Mouse (Mus musculus) left cerebral cortex, postnatal 10 days (tissue): ENCODE data around the gene Atp6v1c2. TPM values are rescaled to one million over a fixed set of nuclear protein-coding genes. Genes with fewer than 3 reads are reported as not detected.

Experiments used
- DNase-seq, 2 experiments: peaks; one replicate each; pipeline ENCODE4 v3.0.0; 2021 to 2022; ENCODE audit warnings: low spot score in 2 of 2, mixed read lengths in 1 of 2; ENCODE audit errors: extremely low spot score in 1 of 2
- intact Hi-C: fragments of 180-260 bp; cut with DNase I; formaldehyde crosslinking; loops from one replicate; pipeline ENCODE4 v1.15.1; 2025
- total RNA-seq, 2 experiments: library from RNA; stranded (reverse); gene quantifications; 2 replicates each; pipeline ENCODE4 v1.2.3; 2021

Gene Atp6v1c2
- total RNA-seq, result 1 to 10 TPM; 6.6 to 8.1 TPM

DNA sequence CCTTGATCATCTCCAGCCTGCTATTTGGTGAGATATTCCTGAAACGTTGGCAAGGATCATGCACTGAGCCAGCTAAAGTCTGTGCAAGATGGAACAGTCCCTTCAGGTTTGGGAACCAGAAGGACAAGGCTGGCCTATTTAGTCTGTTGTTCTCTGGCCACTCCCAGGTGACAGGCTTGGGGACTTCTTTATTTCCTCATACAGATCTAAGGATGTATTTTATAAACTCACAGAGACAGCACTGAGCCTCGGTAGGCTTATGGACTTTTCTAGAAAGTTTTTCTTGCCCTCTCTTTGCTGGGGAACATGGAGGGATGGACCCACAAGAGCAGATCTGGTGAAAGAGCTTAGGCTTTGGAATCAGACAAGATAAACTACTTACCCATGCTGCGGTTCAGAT, at the start of gene Atp6v1c2:
Atp6v1c2 (minus strand) TSS at position 101 of the 400 bp plus-strand sequence.
- intact Hi-C loops, result no loop called here
- no peak for DNase-seq

DNA sequence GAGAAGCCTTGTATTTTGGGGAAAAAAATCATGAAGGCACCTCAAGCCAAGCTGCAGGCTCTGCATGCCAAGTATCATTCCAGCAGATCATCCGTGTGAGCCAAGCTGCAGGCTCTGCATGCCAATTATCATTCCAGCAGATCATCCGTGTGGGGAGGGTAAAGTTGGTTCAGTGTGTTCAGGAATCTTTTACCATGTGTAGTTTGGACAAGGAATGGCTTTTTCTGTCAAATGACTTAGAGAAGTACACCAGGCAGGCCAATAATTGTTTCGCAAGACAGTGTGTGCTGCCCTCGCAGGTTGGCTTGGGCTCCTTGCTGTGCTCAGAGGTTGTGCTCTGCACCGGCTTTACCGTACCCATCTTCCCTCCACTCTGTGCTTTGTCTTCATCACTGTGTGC, 47.4 kb upstream of the Atp6v1c2 start:
- DNase-seq, result no peak
- intact Hi-C loops, result no loop called here

DNA sequence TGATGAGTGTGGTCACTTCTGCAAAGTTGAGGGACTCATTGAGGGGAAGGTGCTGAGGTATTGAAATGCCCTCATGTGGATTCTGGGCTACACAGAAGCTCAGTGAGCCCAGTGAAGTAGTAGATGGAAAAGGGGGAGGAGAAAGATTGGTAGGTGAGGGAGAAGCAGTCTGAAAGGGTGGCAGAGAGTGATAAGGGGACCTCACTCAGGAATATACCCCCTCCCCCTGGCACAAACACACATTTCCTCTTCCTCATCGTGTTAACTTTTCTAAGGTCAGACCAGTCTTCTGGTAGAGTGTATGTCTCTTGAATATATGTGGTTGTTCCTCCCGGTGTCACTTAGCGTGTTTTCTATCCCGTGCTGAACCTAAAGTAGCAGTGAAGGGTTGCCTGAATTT, 46.1 kb upstream of the Atp6v1c2 start:
- intact Hi-C loops, result no loop called here
- DNase-seq, result no peak

DNA sequence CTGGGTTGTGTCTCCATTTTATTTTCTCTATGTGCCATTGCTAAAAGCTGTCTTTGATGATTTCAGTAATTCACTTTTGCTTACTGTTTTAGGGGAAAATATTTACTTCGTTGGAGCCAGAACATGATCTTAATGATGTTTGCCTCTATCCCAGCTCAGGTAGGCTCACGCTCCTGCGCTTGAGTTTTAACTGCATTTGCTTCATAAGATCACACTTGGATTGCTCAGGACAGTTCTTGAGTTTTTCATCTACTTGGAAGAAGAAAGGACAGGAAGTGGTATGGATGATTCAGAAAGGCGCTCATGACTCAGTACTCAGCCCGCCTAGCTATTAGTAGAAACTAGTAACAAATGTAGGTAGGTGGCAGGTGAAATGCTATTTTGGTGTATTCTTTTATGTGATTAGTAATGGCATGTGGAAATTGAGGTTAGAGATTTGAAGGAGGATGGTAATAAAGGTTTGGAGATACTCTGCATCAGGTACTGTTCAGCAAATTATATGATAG, 44.4 kb upstream of the Atp6v1c2 start:
- no peak for DNase-seq
- intact Hi-C loops, result no loop called here

DNA sequence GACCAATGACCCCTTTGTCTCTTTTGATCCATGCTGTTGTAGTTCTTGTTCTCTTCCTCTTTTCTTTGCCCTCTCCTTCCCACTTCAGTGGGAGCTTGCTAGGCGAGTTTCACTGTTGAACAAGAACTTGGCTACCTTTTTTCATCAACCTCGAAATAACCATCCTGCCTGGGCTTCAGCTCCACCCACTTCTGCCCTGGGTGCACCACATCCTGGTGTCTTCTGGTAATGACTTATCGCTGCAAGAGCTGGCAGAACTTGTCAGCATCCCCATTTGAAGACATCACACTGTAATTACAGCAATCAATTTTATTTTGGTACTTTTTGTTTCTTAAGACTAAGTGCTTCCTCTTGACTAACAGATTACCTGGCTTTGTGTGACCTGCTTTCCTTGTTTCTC, 43.5 kb upstream of the Atp6v1c2 start:
- no peak for DNase-seq
- intact Hi-C loops, result no loop called here

DNA sequence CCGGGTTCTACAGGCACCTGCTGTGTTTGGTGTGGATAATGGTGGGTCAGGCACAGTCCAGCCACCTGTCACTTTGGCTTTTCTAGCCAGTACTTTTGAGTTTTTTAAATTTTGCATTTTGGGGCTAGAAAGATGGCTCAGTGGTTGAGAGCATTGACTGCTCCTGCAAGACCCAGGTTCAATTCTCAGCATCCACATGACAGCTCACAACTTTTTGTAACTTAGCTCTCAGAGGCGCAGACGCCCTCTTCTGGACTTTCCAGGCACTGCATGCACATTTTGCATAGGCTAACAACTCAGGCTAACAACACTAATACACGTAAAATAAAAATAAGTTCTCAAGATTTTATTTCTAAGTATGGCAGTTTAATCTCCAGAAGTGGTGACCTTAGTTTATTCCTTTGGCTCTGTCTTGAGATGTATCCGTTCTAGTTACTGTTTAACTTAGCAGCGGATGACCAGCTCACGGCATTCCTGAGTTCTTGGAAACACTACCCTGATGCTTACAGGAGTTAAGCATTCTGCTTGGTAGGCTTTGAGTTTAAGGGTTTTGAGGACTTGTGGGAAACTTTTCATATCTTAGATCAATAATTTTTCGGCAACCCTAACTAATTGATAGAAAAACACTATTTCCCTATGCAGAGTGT, 42.6 kb upstream of the Atp6v1c2 start:
- intact Hi-C loops, result no loop called here
- DNase-seq, result no peak

DNA sequence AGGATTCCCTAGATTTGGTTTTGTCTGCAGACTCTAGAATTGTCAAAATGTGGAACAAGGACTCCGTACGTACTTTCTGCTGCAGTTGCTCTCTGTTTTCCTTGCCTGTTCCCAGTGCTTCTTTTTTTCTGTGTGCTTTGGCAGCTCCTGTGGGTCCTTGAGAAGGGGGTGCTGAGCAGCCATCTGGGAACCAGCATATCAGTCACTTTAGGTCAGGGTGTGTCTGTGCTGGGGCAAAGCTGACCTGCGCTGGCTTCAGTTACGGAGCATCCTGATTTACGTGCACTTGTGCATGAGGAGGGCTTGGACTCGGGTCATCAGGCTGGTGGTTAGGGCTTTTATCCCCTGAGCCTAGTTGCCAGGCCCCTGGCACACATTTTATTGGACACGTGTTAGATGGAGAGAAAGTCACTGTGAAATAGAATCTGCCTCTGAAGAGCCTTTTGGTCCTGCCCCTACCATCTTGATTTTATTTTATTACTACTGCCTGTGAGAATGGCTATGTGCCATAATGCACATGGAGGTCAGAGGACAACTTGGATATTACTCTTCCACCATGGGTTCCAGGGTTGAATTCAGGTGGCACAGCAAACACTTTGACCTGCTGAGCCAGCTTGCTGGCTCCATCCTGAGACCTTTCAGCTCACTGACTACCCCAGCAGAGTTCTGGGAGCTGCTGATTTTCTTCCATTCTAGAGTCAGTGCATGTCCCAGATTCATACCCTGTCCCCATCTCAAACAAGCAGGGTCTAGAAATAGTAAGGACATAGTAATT, 40.6 kb upstream of the Atp6v1c2 start:
- DNase-seq, result no peak
- intact Hi-C loops, result loop anchor here (5.0 to 10.0 kb wide), 2 partner anchors 178 to 435 kb away; no protein-coding TSS in a partner anchor

DNA sequence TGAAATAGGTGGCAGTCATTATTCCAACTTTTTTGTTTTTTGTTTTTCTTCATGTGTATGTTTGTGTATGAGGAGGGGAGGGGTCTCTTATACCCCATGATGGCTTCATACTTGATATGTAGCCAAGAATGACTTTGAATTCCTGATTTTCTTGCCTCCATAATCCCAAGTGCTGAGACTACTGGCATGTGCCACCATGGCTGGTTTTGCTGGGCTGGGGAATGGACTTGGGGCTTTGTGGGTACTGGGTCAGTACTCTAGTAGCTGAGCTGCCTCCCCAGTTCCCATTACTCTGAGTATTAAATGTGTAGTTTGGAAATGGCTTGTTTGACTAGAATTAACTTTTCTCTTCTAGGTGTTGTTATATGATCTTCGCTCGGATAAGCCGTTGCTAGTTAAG, 40.0 kb upstream of the Atp6v1c2 start:
- no peak for DNase-seq
- intact Hi-C loops, result loop anchor here (5.0 to 10.0 kb wide), 2 partner anchors 178 to 436 kb away; no protein-coding TSS in a partner anchor

DNA sequence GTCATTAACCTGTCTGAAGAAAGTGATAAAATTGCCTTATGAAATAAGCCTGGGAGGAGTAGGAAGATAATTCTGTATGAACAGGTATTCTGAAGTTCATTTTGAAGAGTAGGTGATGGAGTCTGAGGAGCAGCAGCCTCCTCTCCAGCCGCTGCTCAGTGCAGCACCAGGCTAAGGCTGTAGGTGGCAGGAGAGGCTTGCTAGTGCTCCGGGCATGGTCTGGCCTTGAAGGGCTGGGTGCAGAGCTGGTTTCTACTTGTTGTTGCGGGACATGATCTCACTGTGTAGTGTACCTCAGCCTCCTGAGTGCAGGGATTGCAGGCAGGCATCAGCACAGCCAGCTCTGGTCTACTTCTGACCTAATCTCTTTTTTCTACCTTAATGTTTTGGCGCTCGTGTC, 37.8 kb upstream of the Atp6v1c2 start:
- DNase-seq, result peak; percentile 42 to 77
- intact Hi-C loops, result loop anchor here (5.0 to 10.0 kb wide), 2 partner anchors 180 to 438 kb away; no protein-coding TSS in a partner anchor

DNA sequence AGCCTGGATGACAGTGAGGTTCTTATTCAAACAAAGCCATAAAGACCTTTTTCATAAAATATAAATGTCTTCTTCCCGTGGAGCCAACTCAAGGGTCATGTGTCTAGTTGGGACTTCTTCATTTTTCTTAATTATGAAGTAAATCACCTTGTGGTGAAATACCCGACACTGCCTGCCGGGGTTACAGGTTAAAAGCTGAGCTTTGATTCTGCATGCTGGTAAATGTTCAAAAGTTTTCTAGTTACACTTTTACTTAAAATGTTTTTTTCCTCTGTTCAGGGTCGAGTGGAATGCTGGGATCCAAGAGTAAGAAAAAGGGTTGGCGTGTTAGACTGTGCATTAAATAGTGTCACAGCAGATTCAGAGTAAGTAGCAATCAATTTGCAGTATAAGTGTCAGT, 33.2 kb upstream of the Atp6v1c2 start:
- intact Hi-C loops, result loop anchor here (10.0 kb wide), 1 partner anchor 442 kb away; no protein-coding TSS in a partner anchor
- DNase-seq, result no peak

DNA sequence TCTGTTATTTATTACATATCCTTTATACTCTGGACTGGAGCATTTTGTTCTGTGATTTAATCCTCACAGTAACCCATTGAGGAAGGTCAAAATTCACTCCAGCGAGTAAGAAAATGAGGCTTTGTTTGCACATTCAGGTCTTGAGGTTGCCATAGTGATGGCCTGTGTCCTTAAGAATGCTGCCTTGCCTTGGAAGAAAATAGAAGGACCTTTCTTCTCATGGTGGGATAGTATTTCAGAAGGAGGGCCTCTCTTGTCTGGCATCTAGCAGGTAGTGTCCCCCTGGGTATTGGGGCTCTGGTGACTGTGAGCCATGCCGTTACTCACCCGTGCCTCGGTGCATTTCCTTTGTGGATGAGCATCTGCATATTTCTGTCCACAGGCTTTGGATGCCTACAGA, 31.5 kb upstream of the Atp6v1c2 start:
- intact Hi-C loops, result loop anchor here (10.0 kb wide), 1 partner anchor 444 kb away; no protein-coding TSS in a partner anchor
- DNase-seq, result no peak

DNA sequence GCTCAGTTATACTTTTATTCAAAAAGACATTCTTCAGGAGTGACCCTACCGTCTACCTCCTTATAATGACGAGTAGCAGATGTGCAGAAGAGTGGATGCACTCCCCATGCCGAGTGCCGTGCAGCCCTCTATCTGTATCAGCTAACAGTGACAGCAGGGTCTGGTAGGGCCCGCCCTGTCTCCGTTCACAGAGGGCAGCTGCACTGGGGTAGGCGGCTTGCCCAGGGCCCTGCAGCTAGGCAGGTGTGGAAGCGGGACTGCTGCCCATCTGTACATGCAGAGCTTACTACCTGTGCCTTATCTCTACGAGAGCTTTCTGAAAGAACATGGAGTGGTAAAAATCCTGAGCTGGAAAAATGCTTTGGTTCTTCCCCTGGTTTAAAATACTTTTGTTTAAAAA, 30.9 kb upstream of the Atp6v1c2 start:
- DNase-seq, result no peak
- intact Hi-C loops, result loop anchor here (10.0 kb wide), 1 partner anchor 445 kb away; no protein-coding TSS in a partner anchor

DNA sequence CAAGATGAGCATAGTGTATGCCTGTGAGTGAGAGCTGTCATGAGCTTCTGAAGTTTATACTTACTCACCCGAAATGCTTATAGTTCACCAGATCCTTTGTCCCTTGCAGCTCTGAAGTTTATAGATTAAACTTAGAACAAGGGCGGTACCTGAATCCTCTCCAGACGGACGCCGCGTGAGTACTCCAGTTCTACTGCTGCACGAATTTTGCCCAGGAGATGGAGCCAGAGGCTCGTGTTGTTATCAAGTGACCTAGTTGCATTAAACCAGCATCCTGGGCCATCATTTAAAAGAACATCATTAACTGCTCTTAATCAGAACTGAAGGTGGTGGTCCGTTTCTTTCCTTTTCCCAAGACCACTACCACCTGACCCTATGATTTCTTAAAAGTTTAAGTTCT, 29.8 kb upstream of the Atp6v1c2 start:
- DNase-seq, result peak in 1 of 2 experiments; percentile 48
- intact Hi-C loops, result no loop called here

DNA sequence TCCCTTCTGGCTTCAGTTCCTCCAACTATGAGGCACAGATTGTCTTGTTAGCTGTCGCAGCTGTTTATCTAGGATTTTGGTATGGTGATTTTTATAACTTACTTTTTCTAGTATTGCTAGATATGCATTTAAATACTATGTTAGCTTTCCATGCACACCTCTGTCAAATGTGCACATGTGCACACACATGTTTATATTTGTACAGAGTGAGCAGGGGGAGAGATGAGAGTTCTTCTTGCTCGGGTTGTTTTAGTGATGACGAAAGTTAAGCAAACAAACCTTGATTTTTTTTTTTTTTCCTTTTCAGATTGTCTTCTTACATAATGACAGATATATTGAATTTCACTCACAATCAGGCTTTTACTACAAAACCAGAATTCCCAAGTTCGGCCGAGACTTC, 28.6 kb upstream of the Atp6v1c2 start:
- DNase-seq, result no peak
- intact Hi-C loops, result no loop called here

DNA sequence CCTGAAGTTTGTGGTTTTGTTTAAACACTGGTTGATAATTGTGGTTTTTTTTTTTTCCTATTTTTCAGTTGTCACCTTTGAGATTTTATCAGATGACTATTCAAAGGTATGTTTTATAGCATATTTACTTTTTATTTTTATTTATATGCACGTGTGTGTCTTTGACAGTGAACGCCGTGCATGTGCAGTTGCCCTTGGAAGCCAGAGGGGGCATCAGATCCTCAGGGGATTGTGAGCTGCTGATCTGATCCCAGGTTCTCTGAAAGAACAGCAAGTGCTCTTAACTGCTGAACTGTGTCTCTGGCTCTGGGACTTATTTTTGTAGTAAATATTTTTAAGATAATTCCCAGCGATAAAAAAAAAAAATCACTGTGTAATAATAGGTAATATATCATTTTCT, 27.7 kb upstream of the Atp6v1c2 start:
- intact Hi-C loops, result no loop called here
- DNase-seq, result no peak

DNA sequence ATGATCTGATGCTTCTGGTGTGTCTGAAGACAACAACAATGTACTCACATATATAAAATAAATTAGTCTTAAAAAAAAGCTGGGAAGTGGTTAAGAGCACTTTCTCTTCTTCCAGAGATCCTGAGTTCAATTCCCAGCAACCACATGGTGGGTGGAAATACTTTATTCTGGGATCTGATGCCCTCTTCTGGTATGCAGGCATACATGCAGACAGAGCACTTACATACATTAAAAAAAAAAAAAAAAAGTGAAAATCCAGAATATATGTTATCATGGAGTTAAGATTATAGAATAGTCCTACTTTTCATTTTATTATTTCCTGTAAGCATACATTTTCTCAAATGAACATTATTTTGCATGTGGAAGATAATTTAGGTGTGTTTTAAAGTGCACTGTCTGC, 20.9 kb upstream of the Atp6v1c2 start:
- DNase-seq, result no peak
- intact Hi-C loops, result no loop called here

DNA sequence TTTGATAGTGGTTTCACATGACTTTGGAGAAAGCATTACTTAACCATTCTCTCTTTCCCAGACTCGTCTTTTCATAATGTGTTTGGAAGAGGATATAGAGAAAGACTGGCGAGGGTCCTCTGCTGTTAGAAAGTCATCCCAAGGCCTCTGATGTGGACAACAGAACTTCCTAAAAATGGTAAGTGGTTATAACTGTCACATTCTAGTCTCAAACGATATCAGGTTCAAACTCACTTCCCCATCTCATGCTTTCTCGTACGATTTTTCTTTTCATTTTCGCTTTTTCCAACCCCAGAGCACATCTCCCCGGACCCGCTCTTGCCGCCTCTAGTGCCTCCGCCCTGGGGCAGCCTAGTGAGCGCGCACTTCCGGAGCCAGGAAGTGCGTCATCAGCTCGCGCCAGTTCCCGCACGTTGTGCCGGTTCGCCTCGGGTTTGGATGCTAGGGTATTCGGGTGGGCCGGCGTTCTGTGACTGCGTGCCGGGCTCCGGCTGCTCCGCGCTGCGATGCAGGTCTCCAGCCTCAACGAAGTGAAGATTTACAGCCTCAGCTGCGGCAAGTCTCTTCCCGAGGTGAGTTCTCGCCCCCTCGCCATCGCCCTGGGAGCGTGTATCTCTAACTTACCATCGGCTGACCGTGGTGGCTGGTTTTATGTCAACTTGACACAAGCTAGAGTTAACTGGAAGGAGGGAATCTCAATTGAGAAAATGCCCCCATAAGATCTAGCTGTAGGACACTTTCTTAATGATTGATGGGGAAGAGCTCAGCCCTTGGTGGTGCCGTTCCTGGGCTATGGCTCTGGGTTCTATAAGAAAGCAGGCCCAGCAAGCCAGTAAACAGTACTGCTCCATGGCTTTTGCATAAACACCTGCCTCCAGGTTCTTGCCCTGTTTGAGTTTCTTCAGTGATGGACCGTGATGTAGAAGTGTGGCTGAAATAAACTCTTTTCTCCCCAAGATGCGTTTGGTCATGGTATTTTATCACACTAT, 19.2 kb upstream of the Atp6v1c2 start, which contains the start of gene Nol10:
Nol10 (plus strand) TSS at position 411 of the 989 bp plus-strand sequence.
- intact Hi-C loops, result no loop called here
- peak; percentile 87 to 94 for DNase-seq

DNA sequence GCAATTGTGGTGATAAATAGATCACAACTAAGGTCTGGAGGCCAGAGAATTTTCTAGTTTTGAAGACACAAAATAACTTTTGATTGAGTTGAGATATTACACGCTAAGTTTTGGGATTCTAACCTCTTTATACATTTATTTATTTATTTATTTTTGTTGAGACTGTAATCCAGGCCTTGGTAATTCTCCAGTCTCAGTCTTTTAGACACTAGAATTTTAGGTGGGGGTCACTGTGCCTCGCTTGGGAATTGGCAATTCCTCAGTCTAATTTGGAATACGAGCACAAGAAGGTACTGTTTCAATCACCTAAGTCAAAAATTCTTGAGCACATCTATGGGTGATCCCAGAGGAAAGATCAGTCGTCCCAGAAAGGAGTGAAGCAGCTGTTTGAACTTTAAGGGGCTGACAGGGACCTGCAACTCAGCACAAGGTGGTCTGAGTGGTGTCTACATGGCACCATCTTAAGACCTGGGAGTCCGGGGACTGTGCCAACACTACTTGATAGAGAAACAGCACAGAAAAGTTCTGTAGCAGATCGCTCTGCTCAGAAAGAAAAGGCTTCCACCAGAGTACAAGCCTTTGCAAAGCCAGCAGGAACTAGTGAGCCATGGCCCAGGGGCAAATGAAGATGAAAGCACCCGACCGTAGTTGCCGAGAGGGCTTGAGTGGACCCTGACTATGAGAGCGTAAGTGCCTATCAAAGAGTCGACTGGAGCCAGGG, 18.3 kb upstream of the Atp6v1c2 start:
- DNase-seq, result no peak
- intact Hi-C loops, result no loop called here
